Mouse (Mus musculus): ENCODE measurements at regions not wholly inside any gene's neighbourhood (a gene's known extent, or its start where the extent isn't known, plus 50 kb on each side); places are given as distances from the start of the nearest gene placed in this dataset.

- no peak for DNase-seq (ENCODE audit: low read depth, low spot score)
These were observed 55.4 kb downstream of the Uncx start for GRCm38 (mm10) chr5:139598715-139599114.

DNA sequence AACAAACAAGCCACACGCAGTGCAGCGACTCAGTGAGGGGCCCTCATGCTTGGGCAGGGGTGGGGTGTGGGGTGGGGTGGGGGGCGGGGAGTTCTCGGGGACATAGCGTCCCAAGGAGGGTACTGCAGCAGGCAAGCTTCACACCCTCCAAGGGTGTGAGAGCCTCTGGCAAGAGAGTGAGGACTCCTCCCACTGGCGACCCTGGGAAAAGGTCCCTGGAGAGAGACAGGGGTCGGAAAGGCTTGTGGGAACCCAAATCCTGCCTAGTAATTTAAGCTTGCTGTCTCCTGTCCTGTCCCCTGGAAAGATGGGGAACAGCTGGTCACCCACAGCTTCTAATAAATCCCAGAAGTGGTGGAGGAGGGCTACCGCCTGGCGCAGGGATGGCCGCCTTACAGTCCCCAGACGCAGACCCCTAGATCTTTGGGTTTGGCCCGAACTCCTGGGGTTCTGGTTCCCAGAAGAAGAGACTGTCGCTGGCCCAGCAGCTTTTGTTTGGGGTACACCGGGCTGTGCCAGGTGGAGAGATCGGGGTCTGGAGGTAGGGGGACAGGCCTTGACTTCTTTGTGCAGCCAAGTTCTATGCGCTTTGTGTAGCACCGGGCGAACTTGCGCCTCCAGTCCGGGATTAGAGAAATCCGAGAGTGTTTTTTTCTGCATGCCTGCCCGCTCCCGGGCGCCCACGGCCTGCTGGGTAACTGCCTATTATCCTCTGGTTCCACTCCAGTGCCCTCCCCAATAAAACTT is 56.1 kb downstream of the Uncx start:
- no peak for DNase-seq (ENCODE audit: low read depth, low spot score)

DNA sequence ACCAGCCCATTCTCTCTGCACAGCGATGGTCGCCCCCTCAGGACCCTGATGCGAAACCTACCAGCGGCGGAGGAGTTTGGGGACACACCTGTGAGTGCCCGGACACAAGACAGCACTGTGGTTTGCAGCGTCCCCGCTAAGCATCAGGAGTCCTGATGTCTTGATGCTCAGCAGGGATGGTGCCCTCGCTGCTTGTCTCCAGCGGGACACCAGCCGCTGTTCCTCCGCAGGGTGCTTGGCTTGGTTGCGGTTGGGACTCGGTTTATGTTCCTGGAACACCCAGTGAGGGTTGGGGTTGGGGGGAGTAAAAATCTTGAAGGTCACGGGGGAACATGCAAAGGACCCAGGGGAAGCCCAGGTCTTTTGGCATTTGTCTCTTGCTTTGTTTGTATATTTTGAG is 56.9 kb downstream of the Uncx start:
- no peak for DNase-seq (ENCODE audit: low read depth, low spot score)

- no peak for DNase-seq (ENCODE audit: low read depth, low spot score)
These were observed 59.6 kb downstream of the Uncx start for GRCm38 (mm10) chr5:139602860-139603259.

GRCm38 (mm10) chr5:139603535-139603934 is 60.2 kb downstream of the Uncx start:
- DNase-seq (ENCODE audit: low read depth, low spot score): no peak

- DNase-seq (ENCODE audit: low read depth, low spot score): no peak
These were observed 61.0 kb downstream of the Uncx start for GRCm38 (mm10) chr5:139604327-139604726.

DNA sequence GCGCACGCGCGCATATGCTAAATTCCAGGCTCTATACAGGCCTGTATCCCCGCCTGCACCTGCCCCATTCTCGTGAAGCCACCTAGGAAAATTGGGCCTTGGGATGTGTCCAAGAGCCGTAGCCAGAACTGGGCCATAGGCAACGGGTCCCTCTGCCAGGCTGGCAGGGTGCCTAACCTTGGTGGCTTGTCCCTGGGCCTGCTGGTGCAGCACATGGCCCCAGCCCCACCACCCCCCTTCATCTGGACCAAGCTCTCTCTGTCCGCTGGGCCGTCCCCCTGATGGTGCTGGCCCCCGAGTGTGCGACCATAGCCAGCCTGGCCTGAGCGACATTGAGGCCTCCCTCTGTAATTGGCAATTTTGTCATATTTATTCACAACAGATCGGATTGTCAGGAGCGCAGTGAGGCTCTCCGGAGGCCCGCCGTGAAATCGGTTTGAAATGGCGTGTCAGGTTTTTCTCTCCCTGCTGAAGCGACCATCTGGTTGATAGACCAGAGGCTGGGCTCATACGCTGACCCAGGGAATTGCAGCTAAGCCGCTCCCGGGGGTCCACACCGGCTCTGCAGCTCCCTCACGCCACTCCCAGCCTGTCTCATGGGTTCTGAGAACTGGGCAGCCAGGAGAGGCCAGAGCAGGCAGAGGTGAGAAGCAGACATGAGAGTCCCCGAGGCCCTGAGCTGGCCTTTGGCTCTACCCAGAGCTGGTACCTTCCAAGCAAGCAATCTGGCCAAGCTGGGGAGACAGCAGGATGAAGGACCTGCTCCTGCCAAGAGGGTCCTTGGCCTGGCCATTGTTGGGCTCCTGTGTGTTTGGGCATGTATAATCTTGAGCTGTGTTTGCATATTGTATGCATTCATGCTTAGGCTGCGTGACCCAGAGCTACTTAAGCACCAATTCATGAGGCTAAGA is 67.6 kb downstream of the Uncx start:
- no peak for DNase-seq (ENCODE audit: low read depth, low spot score)

- DNase-seq (ENCODE audit: low read depth, low spot score): no peak
These were observed 68.9 kb downstream of the Uncx start for GRCm38 (mm10) chr5:139612224-139612623.

GRCm38 (mm10) chr5:139612676-139613075 is 69.4 kb downstream of the Uncx start:
- DNase-seq (ENCODE audit: low read depth, low spot score): no peak

DNA sequence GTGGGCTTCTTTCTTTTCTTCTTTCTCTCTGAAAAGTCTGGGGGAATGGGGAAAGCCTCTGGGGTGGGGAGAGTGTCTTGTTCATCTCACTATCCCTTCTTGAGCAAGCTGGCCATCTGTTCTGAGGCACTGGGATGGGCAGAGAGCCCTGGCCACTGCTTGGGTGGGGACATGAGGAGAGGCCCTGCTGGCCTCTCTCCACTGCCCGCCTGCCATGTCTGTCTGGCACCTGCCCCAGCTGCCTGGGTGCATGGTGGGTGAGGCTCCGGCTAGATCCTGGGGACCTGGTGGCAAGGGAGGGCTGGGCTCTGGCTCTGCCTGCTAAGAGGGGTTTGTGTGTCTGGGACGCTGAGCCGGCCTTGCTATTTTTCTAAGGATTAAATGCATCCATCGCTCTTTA is 70.3 kb downstream of the Uncx start:
- no peak for DNase-seq (ENCODE audit: low read depth, low spot score)

DNA sequence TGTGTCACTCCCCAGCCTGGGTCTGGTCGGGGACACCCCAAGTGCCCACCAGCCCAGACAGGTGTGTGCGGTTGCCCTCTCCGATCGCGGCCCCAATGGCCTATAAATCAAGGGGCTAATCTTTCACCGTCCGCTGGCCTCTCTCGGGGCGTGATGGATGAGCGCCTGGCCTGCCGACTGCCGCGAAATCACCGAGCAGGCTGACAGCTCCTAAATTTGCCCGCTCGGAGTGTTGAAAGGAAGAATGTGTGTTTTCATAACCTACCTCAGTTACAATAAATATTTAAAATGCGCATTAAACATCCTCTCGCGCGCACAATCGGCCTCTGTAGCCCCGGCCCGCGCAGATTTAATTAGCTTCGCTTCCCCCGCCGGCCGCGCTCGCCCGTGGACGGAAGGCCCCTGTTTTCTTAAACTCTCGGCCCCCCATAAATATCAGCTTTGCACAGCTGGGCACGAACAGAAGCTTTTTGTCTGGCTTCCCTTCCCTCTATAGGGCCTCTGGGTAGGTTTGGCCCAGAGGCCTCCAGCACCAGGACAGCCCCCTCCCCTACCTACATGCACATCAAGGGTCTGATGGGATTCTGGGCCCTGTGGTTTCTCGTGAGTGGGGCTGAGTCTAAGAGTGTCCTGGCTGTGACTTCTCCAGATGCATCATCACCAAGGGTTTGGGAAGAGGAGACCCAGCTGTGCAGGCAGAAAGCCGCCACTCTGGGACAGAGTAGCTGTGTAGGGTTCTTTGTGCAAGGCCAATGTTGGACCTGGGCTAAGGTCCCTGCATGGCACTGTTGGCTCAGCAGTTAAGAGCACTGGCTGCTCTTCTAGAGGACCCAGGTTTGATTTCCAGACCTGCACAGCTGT is 76.2 kb downstream of the Uncx start:
- DNase-seq (ENCODE audit: low read depth, low spot score): no peak

GRCm38 (mm10) chr5:139625871-139626460 is 82.7 kb downstream of the Uncx start:
- DNase-seq (ENCODE audit: low read depth, low spot score): peak; percentile 19

GRCm38 (mm10) chr5:139627552-139627951 is 84.3 kb downstream of the Uncx start:
- no peak for DNase-seq (ENCODE audit: low read depth, low spot score)

GRCm38 (mm10) chr5:139637028-139637427 is 93.7 kb downstream of the Uncx start:
- DNase-seq (ENCODE audit: low read depth, low spot score): no peak

- DNase-seq (ENCODE audit: low read depth, low spot score): no peak
These were observed 95.2 kb downstream of the Micall2 start for GRCm38 (mm10) chr5:139640652-139641612.

- DNase-seq (ENCODE audit: low read depth, low spot score): no peak
These were observed 91.3 kb downstream of the Micall2 start for GRCm38 (mm10) chr5:139644816-139645215.

DNA sequence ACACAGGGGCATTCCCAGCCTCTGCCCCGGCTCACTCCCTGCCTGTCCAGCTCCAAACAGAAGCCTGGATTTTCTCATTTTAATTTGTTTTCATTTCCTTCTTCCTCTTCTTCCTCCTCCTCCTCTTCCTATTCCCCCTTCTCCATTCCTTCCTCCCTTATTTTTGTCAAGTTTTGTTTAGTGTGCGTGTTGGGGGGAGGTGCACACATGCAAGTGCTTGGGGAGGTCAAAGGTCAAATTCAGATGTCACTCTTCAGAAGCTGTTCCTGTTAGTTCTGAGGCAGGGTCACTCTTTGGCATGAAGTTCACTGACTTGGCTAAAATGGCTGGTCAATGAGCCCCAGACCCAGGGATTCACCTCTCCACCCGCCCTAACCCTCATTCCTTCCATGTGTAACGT is 85.1 kb downstream of the Micall2 start:
- no peak for DNase-seq (ENCODE audit: low read depth, low spot score)
